Mouse (Mus musculus) cerebellum, adult 18-20 months (tissue): ENCODE data around the gene Gm14325.
"Not testable (repeated sequence)": the region's sequence is repeated elsewhere in the genome, so short reads cannot be mapped to it uniquely, and the experiment has no call there.

ENCODE experiments used
- DNase-seq, 2 experiments: peaks; one replicate each; pipeline ENCODE4 v3.0.0; 2021

The Gm14325 gene

DNA sequence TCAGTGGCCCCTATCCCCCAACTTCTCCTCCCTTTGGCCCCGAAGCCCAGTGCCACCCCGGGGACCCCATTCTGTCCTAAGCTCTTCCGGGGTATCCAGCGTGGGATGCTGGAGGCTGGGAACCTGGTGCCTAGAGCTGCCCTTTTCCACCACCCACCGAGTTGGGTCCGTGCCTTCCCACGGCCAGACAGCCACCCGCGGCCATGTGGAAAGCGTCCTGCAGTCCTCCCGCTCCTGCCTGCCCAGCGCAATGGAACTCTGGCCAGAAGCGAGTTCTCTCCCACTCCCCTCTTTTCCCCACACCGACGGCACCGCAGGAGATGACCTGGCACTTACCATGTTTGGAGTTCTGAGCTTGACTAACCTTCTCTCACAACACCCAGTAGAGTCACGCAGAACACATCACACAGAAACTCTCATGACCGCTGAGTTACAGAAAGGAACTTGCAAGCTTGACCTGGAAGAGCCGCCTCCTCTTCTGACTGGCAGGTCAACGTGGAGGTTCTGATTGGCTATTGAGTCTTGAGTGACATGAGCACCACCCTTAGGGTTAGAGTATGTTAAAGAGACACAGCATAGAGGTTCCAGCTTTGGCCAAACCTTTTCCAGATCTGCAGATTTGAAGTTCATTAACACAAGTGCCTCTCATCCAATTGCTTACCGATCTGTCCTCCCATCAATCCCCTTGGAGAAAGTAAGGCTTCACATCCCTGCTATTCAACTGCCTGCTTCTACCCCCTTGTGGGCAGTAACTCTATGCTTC, at the start of gene Gm14325:
TSS of gene Gm14325 (minus strand) at position 436 of the 763 bp plus-strand sequence.
- peak; percentile 75 to 85 for DNase-seq

DNA sequence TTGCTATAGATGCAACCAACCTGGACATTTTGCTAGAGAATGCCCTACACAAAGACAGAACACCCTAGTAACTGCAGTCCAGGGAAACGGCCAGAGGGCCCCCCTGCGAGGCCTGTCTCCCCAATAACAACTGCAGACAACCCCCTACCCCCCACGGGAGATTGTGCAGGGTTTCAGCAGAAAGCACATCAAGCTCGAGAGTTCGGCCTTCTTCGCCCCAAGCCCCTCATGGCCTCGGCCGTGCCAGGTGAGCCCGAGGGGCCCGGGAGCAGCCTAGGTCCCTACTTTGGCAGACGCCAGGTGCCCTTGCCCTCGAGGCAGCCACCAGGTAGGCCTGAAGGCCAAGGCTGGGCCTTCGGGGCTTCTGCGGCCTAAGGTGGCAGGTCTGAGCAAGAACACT, 47.6 kb upstream of the Gm14325 start:
- DNase-seq = not testable (repeated sequence)

DNA sequence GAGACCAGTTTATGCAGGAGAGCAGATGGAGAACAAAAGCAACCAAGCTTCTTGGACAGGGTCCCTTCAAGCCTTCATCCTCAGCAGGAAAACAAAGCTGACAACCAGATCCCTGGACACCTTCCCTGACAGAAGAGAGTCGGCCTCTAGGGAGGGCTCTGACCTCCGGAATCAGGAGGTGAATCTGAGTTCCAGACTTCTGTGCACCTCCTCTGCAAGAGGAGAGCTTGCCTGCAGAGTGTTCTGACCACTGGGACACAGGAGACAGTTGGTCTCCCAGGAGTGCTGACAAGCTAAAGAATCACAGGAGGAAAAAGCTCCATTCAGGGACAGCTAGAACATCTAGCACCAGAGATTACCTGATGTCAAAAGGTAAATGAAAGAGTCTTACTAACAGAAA, 22.1 kb upstream of the Gm14325 start:
- DNase-seq = not testable (repeated sequence)

DNA sequence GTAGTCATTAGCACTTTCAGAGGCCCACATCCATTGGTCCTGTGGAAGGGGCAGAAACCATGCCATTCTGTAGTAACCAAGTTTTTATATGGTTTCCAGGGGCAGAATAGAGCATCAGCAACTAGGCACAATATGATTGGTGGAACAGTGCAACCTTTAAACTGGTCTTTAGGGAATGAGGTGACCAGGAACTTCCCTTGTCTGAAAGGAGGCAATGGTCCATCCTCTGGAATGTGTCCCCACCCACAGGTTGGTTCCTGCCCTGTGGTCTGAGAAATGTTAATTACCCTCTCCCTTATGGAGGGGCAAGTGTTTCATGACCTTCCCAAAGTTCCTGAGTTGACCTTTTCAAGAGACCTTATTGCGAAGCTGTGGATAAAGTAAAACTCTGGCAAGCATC, 3.5 kb upstream of the Gm14325 start:
- not testable (repeated sequence) for DNase-seq

DNA sequence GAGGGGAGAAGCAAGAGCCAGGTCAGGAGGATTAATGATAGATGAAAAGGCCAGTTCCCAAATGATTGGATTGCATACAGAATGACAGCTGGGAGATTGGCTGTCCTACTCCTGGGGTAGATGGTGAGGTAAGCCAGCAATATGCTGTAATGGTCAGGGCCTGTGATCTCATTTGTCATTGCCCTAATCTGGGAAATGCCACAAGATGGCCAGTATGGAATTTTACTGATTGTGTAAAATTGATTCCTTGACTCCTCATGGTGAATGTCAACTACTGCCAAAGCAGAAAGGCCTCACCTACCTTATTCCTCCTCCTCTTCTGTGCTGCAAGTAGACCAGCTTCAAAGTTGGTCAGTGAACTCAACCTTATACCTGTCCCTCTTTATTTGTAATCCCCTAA, 3.4 kb downstream of the Gm14325 start:
- not testable (repeated sequence) for DNase-seq

DNA sequence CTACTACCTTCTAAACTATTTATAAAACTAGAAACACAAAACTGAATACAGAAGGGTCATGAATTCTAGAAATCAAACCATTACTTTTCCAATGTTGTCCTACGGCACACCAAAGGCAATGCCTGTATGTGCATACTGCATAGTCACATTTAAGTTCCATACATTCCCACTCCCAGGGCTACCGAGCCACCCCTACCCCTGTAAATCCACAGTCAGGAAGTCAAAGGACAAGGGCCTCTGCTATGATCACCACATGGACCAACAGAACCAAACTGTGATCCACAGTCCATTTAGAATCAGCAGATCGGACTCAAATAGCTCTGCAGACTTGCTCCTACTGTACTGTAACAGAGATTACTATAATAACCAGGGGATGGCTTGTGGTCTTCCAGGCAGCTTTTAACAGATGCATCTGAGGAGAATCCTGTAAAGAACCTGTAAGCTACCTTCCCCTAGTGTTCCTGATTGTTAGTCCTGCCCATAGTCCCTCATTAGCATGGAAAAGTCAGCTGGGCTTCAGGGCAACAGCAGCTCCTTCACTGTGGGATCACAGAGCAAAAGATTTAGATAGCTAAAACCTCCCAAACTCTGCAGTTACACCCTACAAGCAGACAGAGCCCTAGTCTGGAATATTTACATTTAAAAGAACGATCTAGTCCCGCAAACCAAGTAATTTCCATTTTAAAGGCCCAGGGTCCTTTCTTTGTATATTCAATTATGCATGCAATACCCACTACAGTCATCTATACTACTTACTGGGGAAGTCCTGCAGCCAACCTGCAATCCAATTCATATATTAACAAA, 4.2 kb downstream of the Gm14325 start:
- DNase-seq = not testable (repeated sequence)

DNA sequence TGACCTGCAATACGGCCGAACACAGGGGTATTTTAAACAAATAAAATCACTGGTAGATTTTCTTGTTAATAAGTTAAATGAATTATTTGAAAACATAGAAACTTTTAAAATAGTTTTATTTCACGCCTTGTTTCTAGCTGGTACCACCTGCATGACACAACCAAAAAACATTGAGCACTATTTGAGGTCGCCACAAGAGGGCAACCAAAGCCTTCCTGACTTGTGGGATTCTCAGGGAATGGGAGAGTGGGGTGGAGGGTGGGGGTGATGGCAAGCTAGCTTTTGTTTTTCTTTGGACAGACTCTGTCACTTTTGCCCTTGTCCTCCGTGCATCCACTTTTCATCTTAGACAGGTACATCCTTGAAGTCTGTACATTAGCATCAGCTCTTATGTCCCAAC, 18.2 kb downstream of the Gm14325 start:
- DNase-seq = peak; percentile 37 to 54

DNA sequence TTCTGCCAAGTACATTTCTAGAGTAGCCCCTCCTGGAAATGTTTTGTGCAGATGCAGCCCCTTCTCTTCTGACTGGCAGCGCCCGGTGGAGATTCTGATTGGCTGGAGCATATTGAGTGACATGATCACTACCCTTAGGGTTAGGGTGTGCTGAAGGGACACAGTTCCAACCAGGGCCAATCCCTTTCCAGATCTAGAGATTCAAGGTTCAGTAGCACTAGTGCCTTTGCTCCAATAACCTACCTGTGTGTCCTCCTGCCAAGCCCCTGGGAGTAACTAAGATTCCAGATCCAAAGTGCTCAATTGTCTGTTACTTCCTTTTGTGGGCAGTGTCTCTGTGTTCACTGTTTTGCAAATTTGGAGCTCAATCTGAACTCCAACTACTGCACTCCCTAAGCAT, 34.0 kb downstream of the Gm14325 start:
- not testable (repeated sequence) for DNase-seq

DNA sequence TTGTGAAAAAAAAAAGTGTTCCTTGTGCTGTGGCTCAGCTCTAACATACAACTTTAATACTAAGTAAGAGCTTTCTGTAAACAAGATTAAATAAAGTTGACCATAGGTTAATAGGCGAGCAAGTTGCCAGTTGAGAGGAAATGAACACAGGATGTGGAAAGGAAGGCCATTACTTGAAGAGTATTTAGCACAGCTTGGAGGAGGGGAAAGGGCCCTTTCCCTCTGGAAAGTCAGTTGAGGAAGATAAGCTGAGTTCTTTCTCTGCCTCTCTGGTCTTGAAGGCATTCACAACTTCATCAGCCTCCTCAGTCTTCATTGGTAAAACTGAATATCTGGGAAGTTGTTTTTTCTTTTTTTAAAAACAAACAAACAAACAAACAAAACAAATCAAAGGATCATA, 52.8 kb downstream of the Gm14325 start:
- DNase-seq = not testable (repeated sequence)
